Mouse (Mus musculus) Patski (cell line): ENCODE results near the gene Chil3. TPM values are rescaled to one million over a fixed set of nuclear protein-coding genes. Genes with fewer than 3 reads are reported as not detected.
A peak's percentile ranks its signal among the peaks of the same experiment; 100 is the strongest.
"Not testable (repeated sequence)": the region's sequence is repeated elsewhere in the genome, so short reads cannot be mapped to it uniquely, and the experiment has no call there.

Experiments used
- ATAC-seq: fragments of 100-300 bp; one replicate; pipeline ENCODE4 v1.8.0; 2021
- CTCF ChIA-PET: fragments of 350-600 bp; sonication (Branson Sonifier 250); formaldehyde crosslinking; loops from one replicate; lab custom pipeline; 2022; ENCODE audit warnings: inconsistent platforms; lab: Charles Lee
- POLR2A ChIA-PET: fragments of 350-600 bp; sonication (Branson Sonifier 250); formaldehyde crosslinking; loops from one replicate; lab custom pipeline; 2022; ENCODE audit warnings: antibody characterized with exemption, inconsistent platforms; lab: Charles Lee
- DNase-seq: peaks from one replicate; pipeline ENCODE4 v3.0.0-alpha.2; 2011; ENCODE audit warnings: low read depth, low spot score
- H3K27me3 ChIP-seq: fragments of 371-371 bp; one replicate; pipeline ENCODE4 v1.5.1; 2021
- CTCF ChIP-seq: fragments of 100-300 bp; IDR thresholded peaks from one replicate; pipeline ENCODE4 v1.5.1; 2021
- in situ Hi-C: fragments of 300-500 bp; cut with MboI; formaldehyde crosslinking; loops from 3 replicates; pipeline ENCODE4 v1.11.1; 2018; ENCODE audit warnings: low pct_unique_long_range_greater_than_20kb, mixed read lengths
- polyA plus RNA-seq: library from polyadenylated mRNA; unstranded; gene quantifications from one replicate; pipeline ENCODE4 v1.2.3, GENCODE M21; 2021

The Chil3 gene
- not detected for polyA plus RNA-seq

GRCm38 (mm10) chr3:106167464-106167863, at the start of gene Chil3:
TSS of gene Chil3 (minus strand) at chr3:106167564.
- TF ChIP-seq CTCF = no peak
- POLR2A ChIA-PET = no interaction called here
- H3K27me3 ChIP-seq = no peaks in the 10 kb centered on the region
- ATAC-seq (no peak), DNase-seq (no peak)
- in situ Hi-C loops = no loop called here
- CTCF ChIA-PET = interaction anchor here (1.3 kb wide), 1 partner anchor 10 kb away, joined by 5 read pairs; no protein-coding TSS in a partner anchor

GRCm38 (mm10) chr3:106198030-106198429, 30.7 kb upstream of the Chil3 start:
- ATAC-seq, H3K27me3 ChIP-seq, in situ Hi-C loops, POLR2A ChIA-PET, DNase-seq, CTCF ChIA-PET: not testable (repeated sequence)

GRCm38 (mm10) chr3:106197246-106197645, 29.9 kb upstream of the Chil3 start:
- H3K27me3 ChIP-seq, in situ Hi-C loops, POLR2A ChIA-PET, DNase-seq, ATAC-seq: not testable (repeated sequence)
- CTCF ChIA-PET = interaction anchor here (0.8 to 1.1 kb wide), 3 partner anchors 12 to 41 kb away, joined by 3 to 5 read pairs (median 4); no protein-coding TSS in a partner anchor

- no peak for TF ChIP-seq CTCF
- no peaks in the 10 kb centered on the region for H3K27me3 ChIP-seq
- DNase-seq (no peak), ATAC-seq (no peak)
- POLR2A ChIA-PET = no interaction called here
- CTCF ChIA-PET = interaction anchor here (1.1 kb wide), 1 partner anchor 16 kb away, joined by 5 read pairs; no protein-coding TSS in a partner anchor
- in situ Hi-C loops = no loop called here
Observed at GRCm38 (mm10) chr3:106196276-106196675, 28.9 kb upstream of the Chil3 start.

GRCm38 (mm10) chr3:106195486-106195885, 28.1 kb upstream of the Chil3 start:
- TF ChIP-seq CTCF = no peak
- ChIA-PET CTCF (interaction anchor here (1.0 kb wide), 1 partner anchor 10 kb away, joined by 3 read pairs; no protein-coding TSS in a partner anchor), POLR2A (no interaction called here)
- ATAC-seq (no peak), DNase-seq (no peak)
- no peaks in the 10 kb centered on the region for H3K27me3 ChIP-seq
- in situ Hi-C loops = no loop called here

- TF ChIP-seq CTCF = no peak
- ChIA-PET CTCF (interaction anchor here (1.2 kb wide), 1 partner anchor 19 kb away, joined by 4 read pairs; no protein-coding TSS in a partner anchor), POLR2A (no interaction called here)
- H3K27me3 ChIP-seq = no peaks in the 10 kb centered on the region
- no peak for ATAC-seq
- in situ Hi-C loops = no loop called here
- DNase-seq = no peak
Observed at GRCm38 (mm10) chr3:106187991-106188390, 20.6 kb upstream of the Chil3 start.

- POLR2A ChIA-PET = no interaction called here
- in situ Hi-C loops = no loop called here
- no peak for DNase-seq
- CTCF ChIA-PET = interaction anchor here (1.7 kb wide), 1 partner anchor 28 kb away, joined by 4 read pairs; no protein-coding TSS in a partner anchor
- no peaks in the 10 kb centered on the region for H3K27me3 ChIP-seq
- no peak for TF ChIP-seq CTCF
- ATAC-seq = no peak
Observed at GRCm38 (mm10) chr3:106177509-106178189, 10.3 kb upstream of the Chil3 start.

- DNase-seq, in situ Hi-C loops, ATAC-seq, POLR2A ChIA-PET, CTCF ChIA-PET, H3K27me3 ChIP-seq: not testable (repeated sequence)
Observed at GRCm38 (mm10) chr3:106174971-106175370, 7.6 kb upstream of the Chil3 start.

GRCm38 (mm10) chr3:106172506-106172905, 5.1 kb upstream of the Chil3 start:
- POLR2A ChIA-PET, H3K27me3 ChIP-seq, DNase-seq, ATAC-seq, CTCF ChIA-PET, in situ Hi-C loops: not testable (repeated sequence)

- ChIA-PET CTCF (no interaction called here), POLR2A (no interaction called here)
- no peaks in the 10 kb centered on the region for H3K27me3 ChIP-seq
- ATAC-seq (no peak), DNase-seq (no peak)
- in situ Hi-C loops = no loop called here
- TF ChIP-seq CTCF = no peak
Observed at GRCm38 (mm10) chr3:106171135-106171731, 3.9 kb upstream of the Chil3 start.

- DNase-seq = no peak
- ChIA-PET POLR2A (no interaction called here), CTCF (no interaction called here)
- no peak for TF ChIP-seq CTCF
- no peaks in the 10 kb centered on the region for H3K27me3 ChIP-seq
- peak; percentile 35 for ATAC-seq
- in situ Hi-C loops = no loop called here
Observed at GRCm38 (mm10) chr3:106170522-106171053, 3.2 kb upstream of the Chil3 start.
